Mouse (Mus musculus) 3T3-L1 (cell line): ENCODE measurements at regions not wholly inside any gene's neighbourhood (a gene's known extent, or its start where the extent isn't known, plus 50 kb on each side); places are given as distances from the start of the nearest gene placed in this dataset.

Source experiments
- DNase-seq: peaks from one replicate; pipeline ENCODE4 v3.0.0-alpha.2; 2015; ENCODE audit warnings: low read depth, low spot score

GRCm38 (mm10) chr4:45713046-45713706 is 85.6 kb upstream of the Aldh1b1 start:
- no peak for DNase-seq

GRCm38 (mm10) chr4:45703997-45704396 is 94.8 kb upstream of the Aldh1b1 start:
- DNase-seq = no peak

- DNase-seq = no peak
Measured at GRCm38 (mm10) chr4:45699601-45700000, 99.2 kb upstream of the Aldh1b1 start.

- no peak for DNase-seq
Measured at GRCm38 (mm10) chr4:45695239-45695638, 103.6 kb upstream of the Aldh1b1 start.

GRCm38 (mm10) chr4:45689991-45690916 is 108.6 kb upstream of the Aldh1b1 start:
- DNase-seq = no peak

- DNase-seq = no peak
Measured at GRCm38 (mm10) chr4:45689572-45689971, 109.2 kb upstream of the Aldh1b1 start.

- peak; percentile 75 for DNase-seq
Measured at GRCm38 (mm10) chr4:45688233-45688632, 110.6 kb upstream of the Aldh1b1 start.

GRCm38 (mm10) chr4:45685031-45685430 is 113.8 kb upstream of the Aldh1b1 start:
- DNase-seq = no peak

GRCm38 (mm10) chr4:45683205-45683604 is 115.6 kb upstream of the Aldh1b1 start:
- DNase-seq = peak; percentile 80

GRCm38 (mm10) chr4:45682746-45683145 is 116.1 kb upstream of the Aldh1b1 start:
- DNase-seq = peak; percentile 3

- no peak for DNase-seq
Measured at GRCm38 (mm10) chr4:45676137-45676536, 122.7 kb upstream of the Aldh1b1 start.

- no peak for DNase-seq
Measured at GRCm38 (mm10) chr4:45674291-45674690, 124.5 kb upstream of the Aldh1b1 start.

GRCm38 (mm10) chr4:45673081-45673819 is 125.6 kb upstream of the Aldh1b1 start:
- DNase-seq = no peak

- no peak for DNase-seq
Measured at GRCm38 (mm10) chr4:45672262-45673076, 126.4 kb upstream of the Aldh1b1 start.

GRCm38 (mm10) chr4:45664372-45664771 is 132.1 kb upstream of the Shb start:
- no peak for DNase-seq

GRCm38 (mm10) chr4:45657350-45657978 is 125.2 kb upstream of the Shb start:
- no peak for DNase-seq

- DNase-seq = no peak
Measured at GRCm38 (mm10) chr4:45655780-45656179, 123.5 kb upstream of the Shb start.

GRCm38 (mm10) chr4:45654804-45655155 is 122.5 kb upstream of the Shb start:
- no peak for DNase-seq

- no peak for DNase-seq
Measured at GRCm38 (mm10) chr4:45654019-45654803, 121.9 kb upstream of the Shb start.
